Mouse (Mus musculus) neural tube, embryonic 12.5 days (tissue): Measurements from ENCODE around the gene Rbm24. TPM values are rescaled to one million over a fixed set of nuclear protein-coding genes. Genes with fewer than 3 reads are reported as not detected.
A peak's percentile ranks its signal among the peaks of the same experiment; 100 is the strongest.

Experiments used
- ATAC-seq: fragments of 200-750 bp; cut with Nextera tagmentation; 2 replicates; pipeline ENCODE4 v1.8.0; 2017; ENCODE audit warnings: low read depth, mild to moderate bottlenecking, moderate TSS enrichment, moderate library complexity; ENCODE audit not compliant: low FRiP score
- H3K27ac ChIP-seq: fragments of 300-500 bp; sonication (generic); 2 replicates; pipeline ENCODE4 v1.5.1; 2016
- H3K27me3 ChIP-seq: fragments of 300-500 bp; sonication (generic); replicated peaks from 2 replicates; pipeline ENCODE4 v1.6.1; 2016; ENCODE audit warnings: mild to moderate bottlenecking
- H3K36me3 ChIP-seq: fragments of 300-500 bp; sonication (generic); 2 replicates; pipeline ENCODE4 v1.6.1; 2016; ENCODE audit warnings: mild to moderate bottlenecking
- H3K4me1 ChIP-seq: fragments of 300-500 bp; sonication (generic); 2 replicates; pipeline ENCODE4 v1.6.1; 2016
- H3K4me2 ChIP-seq: fragments of 300-500 bp; sonication (generic); replicated peaks from 2 replicates; pipeline ENCODE4 v1.6.1; 2016; ENCODE audit warnings: mild to moderate bottlenecking
- H3K4me3 ChIP-seq: fragments of 300-500 bp; sonication (generic); 2 replicates; pipeline ENCODE4 v1.5.1; 2016
- H3K9ac ChIP-seq: fragments of 300-500 bp; sonication (generic); 2 replicates; pipeline ENCODE4 v1.6.1; 2016; ENCODE audit warnings: mild to moderate bottlenecking
- H3K9me3 ChIP-seq: fragments of 300-500 bp; sonication (generic); 2 replicates; pipeline ENCODE4 v1.6.1; 2016; ENCODE audit warnings: mild to moderate bottlenecking
- WGBS: fragments of 180-500 bp; shearing (Covaris S2); methylation state at CpG from one replicate; pipeline ENCODE4 v1.1.7; 2016; 5-methylcytosine and 5-hydroxymethylcytosine counted together
- polyA plus RNA-seq: library from polyadenylated mRNA; unstranded; fragments of >200 nt; fragmentation: Nextera tagmentation; extraction: Ambion mirVana; gene quantifications from 2 replicates; pipeline ENCODE4 v1.2.1, GENCODE M21; 2016

Gene Rbm24
- polyA plus RNA-seq = 5.8 and 7.7 TPM in 2 replicates

GRCm38 (mm10) chr13:46418141-46418601 is at the start of gene Rbm24:
TSS of gene Rbm24 (plus strand) at chr13:46418434.
- Histone ChIP-seq H3K36me3 (no peaks in the 10 kb centered on the region), H3K27ac (peak within 1 kb of the TSS; percentile 20; the same call in 1 of the 2 replicates), H3K27me3 (no peaks in the 10 kb centered on the region), H3K4me2 (peak within 1 kb of the TSS; percentile 96), H3K4me3 (peak within 1 kb of the TSS; percentile 67), H3K4me1 (peaks cover 15% of the 10 kb centered on the region), H3K9me3 (no peaks in the 10 kb centered on the region), H3K9ac (peak within 1 kb of the TSS; percentile 77)
- WGBS = under 1% methylated on average over 38 of the region's 41 CpGs
- ATAC-seq = peak; percentile 84

- Histone ChIP-seq H3K4me3 (no peak overlapping the region), H3K4me2 (no peak overlapping the region), H3K27ac (no peak overlapping the region), H3K4me1 (no peaks in the 10 kb centered on the region), H3K9me3 (no peaks in the 10 kb centered on the region), H3K9ac (no peak overlapping the region), H3K27me3 (no peaks in the 10 kb centered on the region), H3K36me3 (no peaks in the 10 kb centered on the region)
- no peak for ATAC-seq
- 86% methylated on average over 7 of the region's 7 CpGs for WGBS
These were observed 45.4 kb upstream of the Rbm24 start for GRCm38 (mm10) chr13:46372884-46373283.

GRCm38 (mm10) chr13:46375371-46375770 is 42.9 kb upstream of the Rbm24 start:
- Histone ChIP-seq H3K9ac (no peak overlapping the region), H3K4me1 (no peaks in the 10 kb centered on the region), H3K4me2 (no peak overlapping the region), H3K4me3 (no peak overlapping the region), H3K27me3 (no peaks in the 10 kb centered on the region), H3K36me3 (no peaks in the 10 kb centered on the region), H3K9me3 (no peaks in the 10 kb centered on the region), H3K27ac (no peak overlapping the region)
- WGBS = 74% methylated on average over 1 of the region's 1 CpGs
- ATAC-seq = no peak

- Histone ChIP-seq H3K9ac (no peak overlapping the region), H3K4me1 (no peaks in the 10 kb centered on the region), H3K27ac (no peak overlapping the region), H3K4me3 (no peak overlapping the region), H3K9me3 (no peaks in the 10 kb centered on the region), H3K27me3 (no peaks in the 10 kb centered on the region), H3K4me2 (no peak overlapping the region), H3K36me3 (no peaks in the 10 kb centered on the region)
- WGBS = 84% methylated on average over 8 of the region's 8 CpGs
- ATAC-seq = no peak
These were observed 30.8 kb upstream of the Rbm24 start for GRCm38 (mm10) chr13:46387396-46387795.

- H3K4me3 ChIP-seq = no peak overlapping the region
- H3K27me3 ChIP-seq = no peaks in the 10 kb centered on the region
- H3K27ac ChIP-seq = no peak overlapping the region
- H3K36me3 ChIP-seq = no peaks in the 10 kb centered on the region
- ATAC-seq = no peak
- H3K9ac ChIP-seq = no peak overlapping the region
- 81% methylated on average over 1 of the region's 1 CpGs for WGBS
- no peaks in the 10 kb centered on the region for H3K9me3 ChIP-seq
- no peaks in the 10 kb centered on the region for H3K4me1 ChIP-seq
- H3K4me2 ChIP-seq = no peak overlapping the region
These were observed 26.6 kb upstream of the Rbm24 start for GRCm38 (mm10) chr13:46391654-46392053.

GRCm38 (mm10) chr13:46392893-46393292 is 25.3 kb upstream of the Rbm24 start:
- H3K4me1 ChIP-seq = no peaks in the 10 kb centered on the region
- H3K4me2 ChIP-seq = no peak overlapping the region
- ATAC-seq = no peak
- H3K36me3 ChIP-seq = no peaks in the 10 kb centered on the region
- no peak overlapping the region for H3K9ac ChIP-seq
- WGBS = 81% methylated on average over 4 of the region's 4 CpGs
- H3K9me3 ChIP-seq = no peaks in the 10 kb centered on the region
- H3K4me3 ChIP-seq = no peak overlapping the region
- no peaks in the 10 kb centered on the region for H3K27me3 ChIP-seq
- H3K27ac ChIP-seq = no peak overlapping the region

- H3K9ac ChIP-seq = no peak overlapping the region
- H3K9me3 ChIP-seq = no peaks in the 10 kb centered on the region
- no peaks in the 10 kb centered on the region for H3K27me3 ChIP-seq
- H3K4me3 ChIP-seq = no peak overlapping the region
- no peak overlapping the region for H3K27ac ChIP-seq
- H3K36me3 ChIP-seq = no peaks in the 10 kb centered on the region
- no peaks in the 10 kb centered on the region for H3K4me1 ChIP-seq
- WGBS = 76% methylated on average over 2 of the region's 2 CpGs
- no peak for ATAC-seq
- no peak overlapping the region for H3K4me2 ChIP-seq
These were observed 24.3 kb upstream of the Rbm24 start for GRCm38 (mm10) chr13:46393936-46394335.

- 80% methylated on average over 3 of the region's 3 CpGs for WGBS
- H3K27me3 ChIP-seq = no peaks in the 10 kb centered on the region
- no peaks in the 10 kb centered on the region for H3K4me1 ChIP-seq
- H3K4me3 ChIP-seq = no peak overlapping the region
- H3K4me2 ChIP-seq = no peak overlapping the region
- H3K27ac ChIP-seq = no peak overlapping the region
- no peaks in the 10 kb centered on the region for H3K36me3 ChIP-seq
- no peaks in the 10 kb centered on the region for H3K9me3 ChIP-seq
- no peak for ATAC-seq
- H3K9ac ChIP-seq = no peak overlapping the region
These were observed 21.0 kb upstream of the Rbm24 start for GRCm38 (mm10) chr13:46397235-46397634.

- H3K4me1 ChIP-seq = no peaks in the 10 kb centered on the region
- H3K27ac ChIP-seq = no peak overlapping the region
- H3K9me3 ChIP-seq = no peaks in the 10 kb centered on the region
- H3K36me3 ChIP-seq = no peaks in the 10 kb centered on the region
- no peak overlapping the region for H3K4me3 ChIP-seq
- H3K9ac ChIP-seq = no peak overlapping the region
- WGBS = 92% methylated on average over 1 of the region's 1 CpGs
- no peak for ATAC-seq
- no peak overlapping the region for H3K4me2 ChIP-seq
- no peaks in the 10 kb centered on the region for H3K27me3 ChIP-seq
These were observed 11.1 kb upstream of the Rbm24 start for GRCm38 (mm10) chr13:46407151-46407550.

GRCm38 (mm10) chr13:46412247-46412646 is 6.0 kb upstream of the Rbm24 start:
- ATAC-seq = no peak
- Histone ChIP-seq H3K27me3 (no peaks in the 10 kb centered on the region), H3K27ac (no peak overlapping the region), H3K4me2 (no peak overlapping the region), H3K9ac (no peak overlapping the region), H3K4me3 (no peak overlapping the region), H3K36me3 (no peaks in the 10 kb centered on the region), H3K9me3 (no peaks in the 10 kb centered on the region), H3K4me1 (no peaks in the 10 kb centered on the region)

GRCm38 (mm10) chr13:46413588-46413987 is 4.6 kb upstream of the Rbm24 start:
- H3K9me3 ChIP-seq = no peaks in the 10 kb centered on the region
- 79% methylated on average over 10 of the region's 10 CpGs for WGBS
- no peak overlapping the region for H3K9ac ChIP-seq
- H3K27me3 ChIP-seq = no peaks in the 10 kb centered on the region
- peaks cover 6% of the 10 kb centered on the region for H3K4me1 ChIP-seq
- no peak for ATAC-seq
- no peak overlapping the region for H3K4me3 ChIP-seq
- no peaks in the 10 kb centered on the region for H3K36me3 ChIP-seq
- H3K4me2 ChIP-seq = no peak overlapping the region
- H3K27ac ChIP-seq = no peak overlapping the region

GRCm38 (mm10) chr13:46414050-46414449 is 4.2 kb upstream of the Rbm24 start:
- WGBS = 83% methylated on average over 8 of the region's 8 CpGs
- Histone ChIP-seq H3K4me2 (no peak overlapping the region), H3K4me3 (no peak overlapping the region), H3K9me3 (no peaks in the 10 kb centered on the region), H3K9ac (no peak overlapping the region), H3K36me3 (no peaks in the 10 kb centered on the region), H3K4me1 (peaks cover 6% of the 10 kb centered on the region), H3K27ac (no peak overlapping the region), H3K27me3 (no peaks in the 10 kb centered on the region)
- no peak for ATAC-seq

- no peaks in the 10 kb centered on the region for H3K9me3 ChIP-seq
- 93% methylated on average over 8 of the region's 8 CpGs for WGBS
- no peak overlapping the region for H3K27ac ChIP-seq
- ATAC-seq = no peak
- peaks cover 15% of the 10 kb centered on the region for H3K4me1 ChIP-seq
- no peaks in the 10 kb centered on the region for H3K27me3 ChIP-seq
- no peaks in the 10 kb centered on the region for H3K36me3 ChIP-seq
- H3K4me2 ChIP-seq = no peak overlapping the region
- H3K4me3 ChIP-seq = no peak overlapping the region
- no peak overlapping the region for H3K9ac ChIP-seq
These were observed 2.2 kb upstream of the Rbm24 start for GRCm38 (mm10) chr13:46416021-46416420.
